Mouse (Mus musculus) gastrocnemius, adult 8-10 months (tissue): Measurements from ENCODE around the gene Ascl3. TPM values are rescaled to one million over a fixed set of nuclear protein-coding genes. Genes with fewer than 3 reads are reported as not detected.

Source experiments
- DNase-seq, 2 experiments: peaks; one replicate each; pipeline ENCODE4 v3.0.0; 2022; ENCODE audit warnings: low spot score in 2 of 2
- total RNA-seq, 4 experiments: library from RNA; stranded (reverse); gene quantifications; 2 replicates each; pipeline ENCODE4 v1.2.4; 2022

Ascl3 gene
- not detected for total RNA-seq

DNA sequence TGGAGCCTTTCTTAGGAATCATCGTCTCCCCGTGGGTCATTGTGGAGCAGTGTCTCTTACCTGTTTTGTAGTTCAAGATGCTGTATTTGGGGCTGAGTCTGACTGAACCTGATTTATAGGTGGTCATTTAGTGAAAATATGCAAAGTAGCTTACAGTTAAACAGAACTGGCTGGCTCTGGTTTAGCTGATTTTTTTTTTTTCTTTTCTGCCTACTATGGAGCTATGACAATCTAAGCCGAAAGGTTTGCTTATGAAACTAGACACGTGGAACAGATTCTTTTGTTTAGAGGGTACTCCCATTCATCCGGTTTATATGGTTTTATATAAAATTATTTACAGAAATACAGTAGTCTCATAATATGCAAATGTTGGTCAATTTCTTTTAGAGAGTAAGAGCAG lies at the start of gene Ascl3:
Gene Ascl3 (minus strand): TSS at position 101 of the 400 bp plus-strand sequence.
- DNase-seq: no peak

DNA sequence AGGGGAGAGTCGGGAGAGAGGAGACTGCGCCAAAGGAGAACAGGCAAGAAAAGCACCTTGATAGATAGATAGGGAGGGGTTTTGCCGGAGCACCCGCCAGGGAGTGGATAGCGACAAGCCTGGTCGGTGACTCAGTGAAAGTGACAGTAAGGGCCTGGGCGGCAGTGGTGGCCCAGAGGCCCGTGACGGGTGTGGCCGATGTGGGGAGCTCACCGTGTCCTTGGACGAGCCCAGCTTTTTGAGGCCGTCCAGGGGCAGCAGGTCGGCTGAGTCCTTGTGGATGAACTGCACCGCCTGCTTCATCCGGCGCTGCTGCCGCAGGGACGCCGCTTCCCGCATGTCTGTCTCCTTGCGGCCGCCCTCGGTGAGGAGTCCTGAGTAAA lies 49.6 kb upstream of the Ascl3 start:
- DNase-seq: no peak

DNA sequence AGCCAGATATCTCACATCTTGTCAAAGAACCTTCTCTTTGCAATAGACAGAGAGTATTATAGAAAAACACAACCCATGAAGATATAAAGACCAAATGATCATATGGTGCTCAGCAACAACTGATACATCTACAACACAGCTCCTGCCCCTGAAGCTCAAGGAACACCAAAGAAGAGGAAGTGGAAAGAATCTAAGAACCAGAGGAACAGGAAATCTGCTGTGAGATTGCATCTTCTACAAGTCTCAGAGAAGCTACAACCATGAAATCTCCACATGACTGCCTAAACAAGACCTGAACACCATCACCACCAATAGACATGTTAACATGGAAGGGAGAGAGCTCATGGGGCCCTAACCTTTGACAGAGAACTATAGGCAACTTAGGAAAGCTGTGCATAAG lies 40.7 kb upstream of the Ascl3 start:
- no peak for DNase-seq

DNA sequence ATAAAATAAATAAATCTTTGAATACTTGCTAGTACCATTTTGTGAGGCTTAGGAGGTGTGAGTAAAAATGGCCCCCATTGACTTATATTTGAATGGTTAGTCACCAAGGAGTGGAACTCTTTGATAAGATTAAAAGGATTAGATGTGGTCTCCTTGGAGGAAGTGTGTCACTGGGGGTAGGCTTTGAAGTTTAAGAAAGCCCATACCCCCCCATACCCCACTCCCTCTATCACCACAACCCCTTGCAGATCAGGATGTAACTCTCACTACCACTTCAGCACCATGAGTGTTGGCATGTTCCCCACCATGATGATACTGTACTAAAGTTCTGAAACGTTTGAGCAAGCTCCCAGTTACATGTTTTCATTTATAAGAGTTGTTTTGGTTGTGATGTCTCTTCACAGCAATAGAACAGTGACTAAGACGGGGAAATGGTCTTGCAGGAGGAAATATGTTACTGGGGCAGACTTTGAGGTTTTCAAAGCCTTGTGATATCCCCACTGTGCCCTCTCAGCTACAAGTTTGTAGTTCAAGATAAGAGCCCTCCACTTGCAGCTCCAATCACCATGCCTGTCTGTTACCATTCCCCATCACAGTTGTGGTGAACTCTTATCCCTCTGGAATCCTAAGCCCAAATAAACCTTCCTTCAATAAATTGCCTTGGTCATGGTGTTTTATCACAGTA lies 37.3 kb upstream of the Ascl3 start:
- no peak for DNase-seq

DNA sequence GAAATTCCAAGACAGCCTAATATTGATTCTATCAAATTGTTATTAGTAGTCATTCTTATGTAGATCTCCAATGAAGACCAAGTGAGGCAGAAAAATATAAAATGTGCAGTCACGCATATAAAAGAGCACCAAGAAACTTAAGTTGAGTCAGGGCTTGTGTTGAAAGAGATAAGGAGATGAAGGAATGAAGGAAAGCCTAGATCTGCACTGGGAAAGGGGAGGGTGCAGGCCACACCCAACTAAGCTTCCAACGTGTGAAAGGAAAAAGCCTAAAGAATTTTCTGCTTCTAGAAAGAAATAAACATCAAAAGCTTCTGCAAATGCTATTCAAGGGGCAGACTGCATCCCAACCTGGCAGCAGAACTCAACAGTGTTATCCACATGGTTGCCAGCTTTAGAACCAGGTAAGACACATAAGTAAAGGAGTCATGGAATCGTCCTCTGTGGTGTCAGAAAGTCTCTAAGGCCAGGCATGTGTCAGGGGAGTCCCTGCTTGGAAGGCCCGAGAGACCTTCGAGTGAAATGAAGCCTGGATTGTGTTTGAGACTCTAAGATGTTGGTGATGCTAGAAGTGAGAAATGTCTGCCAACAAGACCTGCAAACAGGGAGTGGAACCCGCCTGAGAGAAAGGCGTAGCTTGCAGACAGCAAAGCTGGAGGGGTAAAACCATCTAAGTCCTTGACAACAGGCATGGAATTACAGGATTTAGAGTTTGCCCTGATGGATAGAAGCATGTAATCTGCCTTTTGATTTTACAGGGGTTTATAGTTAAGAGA lies 36.2 kb upstream of the Ascl3 start:
- DNase-seq: no peak

DNA sequence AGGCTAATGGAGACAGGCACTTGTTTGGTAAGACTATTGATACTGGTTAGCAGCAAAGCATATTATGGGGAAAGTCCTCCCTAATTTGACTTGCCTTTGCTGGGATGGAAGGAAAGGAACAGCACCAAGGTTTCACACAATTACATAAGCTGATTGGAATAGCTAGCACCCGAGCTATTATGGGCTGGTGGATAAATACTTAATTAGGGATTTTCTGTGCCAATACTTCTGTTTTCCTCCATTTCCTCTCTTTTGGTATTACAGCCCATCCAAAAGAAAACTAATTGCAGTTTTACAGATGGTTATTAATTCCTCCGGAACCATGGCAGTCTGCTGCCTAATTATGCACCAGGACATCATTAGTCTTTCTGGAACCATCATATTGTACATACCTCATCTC lies 32.5 kb upstream of the Ascl3 start:
- no peak for DNase-seq

DNA sequence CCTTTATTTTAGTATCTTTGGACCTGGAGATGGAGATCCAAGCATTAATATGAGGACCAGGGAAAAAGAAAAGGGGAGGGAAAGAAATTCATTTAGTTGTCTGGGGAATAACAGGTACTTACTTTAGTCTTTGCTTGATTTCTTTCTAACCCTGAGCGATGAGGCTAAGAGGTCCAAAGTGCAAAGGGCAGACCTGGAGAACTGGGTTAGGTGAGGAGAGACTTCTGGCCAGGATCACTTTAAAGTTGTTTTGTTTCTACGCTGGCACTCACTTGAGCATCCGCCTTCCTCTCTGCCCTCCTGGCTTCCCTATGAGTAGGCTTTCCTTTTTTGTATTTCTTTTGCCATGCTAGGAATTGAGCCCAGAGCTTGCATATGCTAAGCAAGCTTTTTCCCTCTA lies 24.8 kb upstream of the Ascl3 start:
- no peak for DNase-seq

DNA sequence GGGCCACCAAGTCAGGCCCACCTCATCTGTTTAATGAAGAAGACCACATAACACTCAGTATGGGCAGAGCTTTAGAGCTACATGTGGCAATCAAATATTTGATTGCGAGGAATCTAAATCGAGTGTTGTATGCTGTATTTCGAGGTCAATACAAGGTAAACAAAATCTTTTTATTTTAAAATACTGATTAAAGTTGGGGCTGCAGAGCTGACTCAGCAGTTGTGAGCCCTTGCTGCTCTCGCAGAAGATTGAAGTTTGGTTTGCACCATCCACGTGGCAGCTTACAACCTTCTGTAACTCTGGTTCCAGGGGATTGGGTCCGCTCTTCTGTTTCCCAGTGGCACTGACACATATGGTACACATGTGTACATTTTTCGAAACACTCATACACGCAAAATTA lies 22.5 kb upstream of the Ascl3 start:
- no peak for DNase-seq

DNA sequence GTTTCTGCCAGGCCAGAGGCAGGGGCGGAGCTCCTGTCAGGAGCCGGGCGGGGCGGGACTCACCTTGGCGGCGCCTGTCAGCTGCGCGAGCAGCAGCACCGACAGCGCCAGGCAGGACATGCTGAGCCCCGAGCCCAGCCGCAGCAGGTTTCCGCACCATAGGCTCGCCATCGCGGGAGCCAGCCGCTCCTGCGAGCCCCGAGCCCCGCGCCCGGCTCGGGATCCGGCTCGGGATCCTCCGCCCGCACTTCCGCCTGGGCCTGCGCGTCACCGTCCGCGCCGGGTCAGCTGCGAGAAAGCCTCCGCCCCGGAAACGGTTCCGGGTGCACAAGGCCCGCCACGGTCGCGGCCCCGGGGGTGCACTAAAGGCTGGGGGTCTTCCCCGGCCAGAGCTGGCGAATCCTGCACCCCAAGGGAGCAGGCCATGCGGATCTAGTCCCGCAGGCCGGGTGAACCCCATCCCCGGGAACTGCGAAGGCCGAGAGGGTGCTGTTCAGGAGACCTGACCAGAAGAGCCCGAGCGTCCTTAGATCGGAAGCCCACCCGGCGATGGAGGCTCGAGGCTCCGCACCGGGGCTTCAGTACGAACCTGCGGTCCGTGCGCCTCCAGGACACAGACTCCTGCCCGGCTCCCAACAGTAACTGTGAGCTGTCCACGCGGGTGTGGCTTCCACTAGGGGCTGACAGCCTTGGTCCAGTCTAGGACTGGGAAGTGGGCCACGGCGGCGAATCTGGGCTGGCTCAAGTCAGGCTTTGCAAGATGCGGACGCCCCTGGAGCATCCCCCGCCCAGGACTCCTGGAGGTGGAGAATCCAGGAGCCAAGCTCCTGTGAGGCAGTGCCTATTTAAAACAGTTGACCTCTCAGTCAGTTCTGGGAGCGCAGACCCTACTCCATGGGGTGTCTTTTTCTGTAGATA lies 20.7 kb upstream of the Ascl3 start, which contains the start of gene Tmem9b:
Gene Tmem9b (minus strand): TSS at position 868 of the 918 bp plus-strand sequence.
- peak; percentile 64 to 65 for DNase-seq

DNA sequence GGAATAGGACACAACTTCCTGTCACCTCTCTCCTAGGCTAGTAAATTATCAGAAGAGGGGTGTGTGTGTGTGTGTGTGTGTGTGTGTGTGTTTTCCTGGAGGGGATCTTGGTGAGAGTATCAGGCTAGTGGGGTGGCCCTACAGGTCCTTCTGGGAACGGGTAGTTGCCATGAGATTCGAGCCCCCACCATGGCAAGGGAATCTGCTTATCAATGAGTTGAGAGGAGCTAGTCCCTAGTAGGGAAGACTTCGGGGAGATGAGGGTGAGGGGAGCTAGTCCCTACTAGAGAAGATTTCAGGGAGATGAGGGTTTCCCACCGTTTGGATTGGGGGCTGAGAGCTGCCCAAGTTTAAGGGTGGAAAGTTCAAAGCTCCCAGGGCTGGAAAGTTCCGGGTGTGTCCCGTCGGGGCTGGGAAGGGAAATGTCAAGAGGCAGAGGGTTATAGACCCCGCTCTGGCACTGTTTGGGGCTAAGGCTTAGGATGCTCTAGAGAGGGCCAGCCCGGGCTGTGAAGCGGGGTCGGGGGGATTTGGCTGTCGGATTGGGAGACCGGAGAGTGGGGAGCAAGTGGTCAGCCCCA lies 20.0 kb upstream of the Ascl3 start:
- no peak for DNase-seq

DNA sequence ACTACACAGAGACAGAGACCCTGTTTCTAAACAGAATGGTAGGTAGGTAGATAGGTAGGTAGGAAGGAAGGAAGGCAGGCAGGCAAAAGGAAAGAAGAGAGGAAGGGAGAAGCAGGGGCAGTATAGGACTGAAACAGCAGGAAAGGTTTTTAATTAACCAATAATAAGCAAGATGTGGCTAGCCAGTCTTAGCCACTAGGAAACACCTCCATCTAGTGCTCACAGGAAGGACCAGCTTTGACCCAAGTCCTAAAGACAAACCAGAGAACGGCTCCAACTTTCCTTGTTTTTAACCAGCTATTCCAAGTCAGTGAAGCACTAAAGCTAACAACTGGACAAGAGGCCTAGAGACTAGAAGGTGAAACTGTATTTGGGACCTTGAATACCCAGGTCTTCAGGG lies 16.2 kb upstream of the Ascl3 start:
- DNase-seq: no peak

DNA sequence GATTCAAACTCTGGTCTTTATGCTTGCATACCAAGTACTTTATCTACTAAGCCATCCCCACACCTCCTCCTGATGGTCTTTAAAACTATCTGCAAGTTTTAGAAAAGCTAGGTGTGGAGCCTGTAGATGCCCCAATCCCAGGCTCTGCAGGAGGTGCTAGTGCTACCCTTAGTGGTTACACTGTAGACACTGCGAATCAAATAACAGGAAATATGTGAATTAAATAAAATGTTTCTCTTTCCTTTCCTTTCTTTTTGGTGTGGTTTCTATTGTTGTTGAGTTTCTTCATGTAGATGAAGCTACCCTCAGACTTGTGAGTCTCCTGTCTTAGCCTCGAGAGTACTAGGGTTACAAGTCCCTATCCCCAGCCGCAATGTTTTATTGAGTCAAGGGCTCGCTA lies 10.2 kb upstream of the Ascl3 start:
- no peak for DNase-seq

DNA sequence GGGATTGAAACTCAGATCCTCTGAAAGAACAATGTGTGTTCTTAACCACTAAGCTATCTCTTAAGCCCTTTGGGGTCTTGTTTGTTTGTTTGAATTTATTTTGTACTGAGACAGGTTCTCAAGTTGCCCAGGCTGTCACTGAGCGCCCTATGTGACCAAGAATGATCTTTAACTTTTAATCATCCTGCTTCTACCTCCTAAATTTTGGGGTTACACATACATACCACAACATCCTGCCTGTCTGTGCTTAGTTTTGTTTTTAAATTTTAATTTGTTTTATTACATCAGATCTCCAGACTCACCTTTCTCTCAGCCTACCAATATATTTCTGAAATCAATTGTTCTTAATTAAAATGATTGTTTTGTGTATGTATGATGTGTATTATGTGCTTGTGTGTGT lies 9.5 kb upstream of the Ascl3 start:
- no peak for DNase-seq

DNA sequence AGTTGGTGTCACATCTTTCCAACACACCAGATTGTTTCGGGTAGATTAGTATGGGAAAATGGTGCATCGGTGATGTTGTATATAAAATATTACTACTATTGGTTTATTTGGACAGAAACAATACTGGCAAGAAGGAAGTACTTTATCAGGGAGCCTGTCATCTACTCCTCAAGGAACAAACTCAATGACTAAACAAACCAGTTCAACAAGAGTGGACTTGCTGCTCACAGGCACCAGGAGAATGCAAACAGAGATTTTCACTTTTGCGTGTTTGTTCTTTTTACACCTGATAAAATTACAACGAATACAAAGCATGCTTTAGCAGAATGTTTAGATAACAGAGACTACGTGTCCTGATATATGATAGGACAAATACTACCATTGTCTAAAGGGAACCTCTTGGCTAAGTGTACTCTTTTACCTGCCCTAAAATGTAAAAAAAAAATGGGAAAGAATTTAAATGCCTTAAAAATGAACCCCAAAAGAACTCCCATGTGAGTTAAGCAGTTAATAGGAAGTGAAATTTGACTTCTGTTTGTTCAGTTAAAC lies 8.4 kb upstream of the Ascl3 start:
- no peak for DNase-seq

DNA sequence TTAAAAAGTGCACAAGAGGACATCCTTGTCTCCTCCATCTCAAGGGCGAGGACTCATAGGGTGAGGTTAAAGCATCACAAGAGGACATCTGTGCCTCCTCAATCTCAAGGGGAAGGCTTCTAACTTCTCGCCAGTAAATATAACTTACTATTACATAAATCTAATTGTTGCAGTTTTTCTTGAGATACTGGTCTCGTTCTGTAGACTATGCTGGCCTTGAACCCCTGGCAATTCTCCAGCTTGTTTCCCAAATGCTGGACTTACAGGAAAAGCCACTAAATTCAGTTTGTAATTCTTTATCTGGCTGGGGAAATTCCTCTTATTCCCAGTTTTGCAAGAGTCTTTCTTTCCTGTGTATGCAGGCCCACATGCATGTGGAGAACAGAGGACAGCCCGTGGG lies 3.3 kb upstream of the Ascl3 start:
- DNase-seq: no peak

DNA sequence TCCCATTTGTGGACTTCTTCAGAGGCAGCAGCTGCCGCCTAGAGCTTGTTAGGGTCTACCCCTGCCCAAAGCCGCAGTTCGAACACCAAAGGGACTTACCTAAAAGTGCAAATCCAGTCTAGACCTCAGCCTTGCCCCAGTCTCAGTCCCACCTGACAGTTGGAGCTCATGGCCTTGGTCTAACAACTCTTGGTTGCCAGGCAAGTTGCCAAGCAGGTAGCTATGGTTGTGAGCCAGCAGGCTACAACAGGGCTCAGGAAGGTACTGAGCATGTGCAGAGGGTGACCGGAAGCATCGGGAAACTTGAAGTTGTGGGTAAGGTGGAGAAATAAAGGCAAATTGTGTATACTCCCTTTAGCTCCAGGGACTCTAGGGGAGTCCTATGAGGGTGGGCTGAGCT lies 7.8 kb downstream of the Ascl3 start, which contains the start of gene BC051019:
Gene BC051019 (minus strand): TSS at position 154 of the 400 bp plus-strand sequence.
- no peak for DNase-seq

DNA sequence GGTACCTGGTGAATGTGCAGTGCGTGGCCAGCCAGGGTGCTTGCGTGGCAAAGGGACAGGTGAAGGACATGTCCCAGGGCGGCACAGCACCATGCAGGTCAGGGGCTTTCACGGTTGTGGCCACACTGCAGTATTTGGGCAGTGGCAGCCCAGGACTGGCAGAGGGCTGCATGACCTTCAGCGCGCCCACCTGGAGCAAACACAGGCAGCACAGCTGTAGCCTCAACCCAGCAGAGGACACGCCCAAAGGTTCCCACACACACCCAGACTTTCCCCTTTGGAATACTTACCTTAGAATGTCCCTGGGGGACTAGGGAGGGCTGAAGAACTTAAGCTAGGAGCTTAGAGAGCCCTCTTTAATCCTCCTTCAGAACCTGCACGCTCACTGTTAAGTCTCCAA lies 8.4 kb downstream of the Ascl3 start:
- DNase-seq: no peak

DNA sequence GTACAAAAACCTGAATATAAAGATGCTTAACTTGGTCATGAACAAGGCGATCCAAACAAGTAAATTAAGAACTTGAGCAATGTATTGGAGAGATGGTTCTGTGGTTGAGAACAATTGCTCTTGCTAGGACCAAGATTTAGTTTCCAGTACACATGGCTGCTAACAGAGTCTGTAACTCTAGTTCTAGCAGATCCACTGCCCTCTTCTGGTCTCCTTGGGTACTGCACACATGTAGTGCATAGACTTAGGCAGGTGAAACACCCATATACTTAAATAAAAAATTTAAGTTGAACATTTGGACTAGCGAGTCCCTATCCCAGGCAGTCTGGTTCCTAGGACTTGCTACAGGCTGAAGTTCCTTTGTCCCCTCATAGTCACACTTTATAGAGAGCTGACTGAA lies 8.9 kb downstream of the Ascl3 start:
- DNase-seq: no peak

DNA sequence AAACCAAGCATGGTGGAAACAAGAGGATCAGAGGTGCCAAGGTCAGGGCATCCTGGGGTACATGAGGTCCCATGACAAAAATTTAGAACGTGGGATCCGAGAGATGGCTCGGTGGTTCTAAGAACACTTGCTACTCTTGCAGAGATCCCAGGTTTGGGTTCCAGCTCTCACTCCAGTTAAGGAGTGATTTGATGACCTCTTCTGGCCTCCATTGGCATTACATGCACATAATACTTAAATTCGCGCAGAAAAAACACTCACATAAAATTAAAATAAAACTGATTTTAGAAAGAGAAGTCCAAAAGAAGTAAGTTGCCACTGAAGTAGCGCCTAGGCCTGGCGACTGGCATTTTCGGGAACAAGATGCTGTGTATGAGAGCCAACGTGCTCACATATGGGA lies 12.2 kb downstream of the Ascl3 start:
- DNase-seq: no peak

DNA sequence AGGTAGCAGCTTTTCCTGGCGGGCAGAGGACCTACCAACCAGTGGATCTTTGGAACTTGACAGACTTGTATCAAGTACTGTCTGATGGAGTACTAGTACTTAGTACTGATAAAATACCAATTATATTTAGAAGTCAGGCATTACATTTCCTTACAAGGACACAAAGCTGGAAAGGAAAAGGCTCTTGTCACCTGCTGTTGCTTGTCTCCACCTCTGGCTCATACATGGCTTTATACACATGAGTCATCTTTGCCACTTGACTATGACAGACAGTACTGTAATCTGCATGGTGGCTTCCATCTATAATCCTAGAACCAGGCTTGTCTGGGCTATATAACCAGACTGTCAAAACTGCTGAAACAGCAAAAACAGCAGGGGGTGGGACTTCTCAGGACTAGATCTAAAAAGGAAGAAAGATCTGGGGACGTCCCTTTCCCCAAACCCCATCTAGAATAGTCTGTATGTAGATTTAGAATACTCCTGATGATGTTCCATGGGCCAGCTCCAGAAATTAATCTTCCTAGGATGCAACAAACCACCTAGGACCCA lies 18.0 kb downstream of the Ascl3 start:
- no peak for DNase-seq

DNA sequence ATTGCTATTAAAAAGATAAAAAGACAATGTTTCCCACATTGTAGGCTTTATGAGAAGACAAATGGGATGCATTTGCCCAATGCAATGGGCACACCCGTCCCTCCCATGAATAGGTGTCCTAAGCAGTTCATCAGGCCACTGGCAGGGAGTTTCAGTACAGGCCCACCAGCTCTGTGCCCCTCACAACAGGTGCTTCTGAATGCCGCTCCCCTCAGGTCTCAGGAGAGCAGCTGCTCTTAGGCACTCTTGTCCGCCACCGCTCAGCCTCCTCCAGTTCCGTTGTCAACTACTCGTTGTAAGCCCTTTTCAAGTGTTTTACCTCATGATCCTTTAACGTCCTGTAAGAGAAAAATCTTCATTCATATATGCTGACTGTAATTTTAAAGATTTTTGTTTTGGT lies 19.3 kb downstream of the Ascl3 start:
- no peak for DNase-seq
